Mouse (Mus musculus) limb, embryonic 12.5 days (tissue): ENCODE results near the gene Meioc. TPM values are rescaled to one million over a fixed set of nuclear protein-coding genes. Genes with fewer than 3 reads are reported as not detected.

Experiments
- ATAC-seq: fragments of 200-750 bp; cut with Nextera tagmentation; 2 replicates; pipeline ENCODE4 v1.8.0; 2017; ENCODE audit warnings: low read depth, moderate TSS enrichment; ENCODE audit not compliant: insufficient number of reproducible peaks, insufficient read depth, low FRiP score, low TSS enrichment
- H3K27ac ChIP-seq: fragments of 300-500 bp; sonication (generic); 2 replicates; pipeline ENCODE4 v1.5.1; 2016; ENCODE audit warnings: mild to moderate bottlenecking, moderate library complexity
- H3K27me3 ChIP-seq: fragments of 300-500 bp; sonication (generic); 2 replicates; pipeline ENCODE4 v1.6.1; 2016; ENCODE audit warnings: mild to moderate bottlenecking, moderate library complexity
- H3K36me3 ChIP-seq: fragments of 300-500 bp; sonication (generic); 2 replicates; pipeline ENCODE4 v1.6.1; 2016; ENCODE audit warnings: mild to moderate bottlenecking, moderate library complexity
- H3K4me1 ChIP-seq: fragments of 300-500 bp; sonication (generic); replicated peaks from 2 replicates; pipeline ENCODE4 v1.6.1; 2016
- H3K4me2 ChIP-seq: fragments of 300-500 bp; sonication (generic); 2 replicates; pipeline ENCODE4 v1.6.1; 2016; ENCODE audit warnings: mild to moderate bottlenecking, moderate library complexity
- H3K4me3 ChIP-seq: fragments of 300-500 bp; sonication (generic); replicated peaks from 2 replicates; pipeline ENCODE4 v1.5.1; 2016; ENCODE audit warnings: mild to moderate bottlenecking
- H3K9ac ChIP-seq: fragments of 300-500 bp; sonication (generic); replicated peaks from 2 replicates; pipeline ENCODE4 v1.6.1; 2016; ENCODE audit warnings: mild to moderate bottlenecking, moderate library complexity
- H3K9me3 ChIP-seq: fragments of 300-500 bp; sonication (generic); 2 replicates; pipeline ENCODE4 v1.6.1; 2016; ENCODE audit warnings: mild to moderate bottlenecking, moderate library complexity
- WGBS: fragments of 180-500 bp; shearing (Covaris S2); methylation state at CpG from one replicate; pipeline ENCODE4 v1.1.7; 2016; 5-methylcytosine and 5-hydroxymethylcytosine counted together
- microRNA-seq: library from miRNA; unstranded; fragments of <30 nt; microRNA quantifications from one replicate; pipeline ENCODE4, GENCODE M21; 2017
- polyA plus RNA-seq: library from polyadenylated mRNA; unstranded; fragments of >200 nt; fragmentation: Nextera tagmentation; extraction: Ambion mirVana; gene quantifications from 2 replicates; pipeline ENCODE4 v1.2.1, GENCODE M21; 2016

The Meioc gene
- polyA plus RNA-seq, 1 experiment from 2014 or later: 0.98 TPM

GRCm38 (mm10) chr11:102729835-102730234, 66.3 kb downstream of the Meioc start:
- Histone ChIP-seq H3K27me3 (no peaks in the 10 kb centered on the region), H3K4me1 (no peaks in the 10 kb centered on the region), H3K27ac (no peak overlapping the region), H3K4me2 (no peak overlapping the region), H3K9me3 (no peaks in the 10 kb centered on the region), H3K4me3 (no peak overlapping the region), H3K9ac (no peak overlapping the region), H3K36me3 (no peaks in the 10 kb centered on the region)
- WGBS: 83% methylated on average over 3 of the region's 3 CpGs
- no peak for ATAC-seq

- Histone ChIP-seq H3K4me3 (no peak overlapping the region), H3K9me3 (no peaks in the 10 kb centered on the region), H3K9ac (no peak overlapping the region), H3K4me2 (no peak overlapping the region), H3K27ac (no peak overlapping the region), H3K4me1 (no peaks in the 10 kb centered on the region), H3K27me3 (no peaks in the 10 kb centered on the region), H3K36me3 (no peaks in the 10 kb centered on the region)
- no peak for ATAC-seq
- WGBS: 85% methylated on average over 6 of the region's 6 CpGs
Measured at GRCm38 (mm10) chr11:102731366-102731765, 67.8 kb downstream of the Meioc start.

Small RNA genes lying within 50 kb of the gene (microRNA-seq; reads per million reads assigned to microRNA genes)
- gene Gm22920: not detected

Other genes with a start within 250 kb of the Meioc start
- gene Grn, start 233.4 kb upstream of the Meioc start, polyA plus RNA-seq: 101 and 106 TPM in 2 replicates
- 9.7 and 10.7 TPM in 2 replicates for gene Fam171a2, start 216.0 kb upstream of the Meioc start, polyA plus RNA-seq
- 6.9 and 7.0 TPM in 2 replicates for gene Itga2b, start 193.6 kb upstream of the Meioc start, polyA plus RNA-seq
- 66.5 and 77.6 TPM in 2 replicates for gene Gpatch8, start 107.3 kb upstream of the Meioc start, polyA plus RNA-seq
- gene Gm11627, start 84.3 kb upstream of the Meioc start, polyA plus RNA-seq: 5.3 and 7.4 TPM in 2 replicates
- gene Fzd2, start 59.3 kb upstream of the Meioc start, polyA plus RNA-seq: 77.9 and 82.7 TPM in 2 replicates
- 52.4 and 54.9 TPM in 2 replicates for gene Ccdc43, start 34.1 kb downstream of the Meioc start, polyA plus RNA-seq
- gene Adam11, start 97.7 kb downstream of the Meioc start, polyA plus RNA-seq: 20.9 and 22.2 TPM in 2 replicates
- 117 and 118 TPM in 2 replicates for gene Gjc1, start 156.0 kb downstream of the Meioc start, polyA plus RNA-seq
- not detected in 2 replicates for gene Higd1b, start 172.1 kb downstream of the Meioc start, polyA plus RNA-seq
- gene Eftud2, start 217.3 kb downstream of the Meioc start, polyA plus RNA-seq: 260 and 269 TPM in 2 replicates
- 0.99 and 1.1 TPM in 2 replicates for gene Ccdc103, start 217.5 kb downstream of the Meioc start, polyA plus RNA-seq
- gene Fam187a, start 221.5 kb downstream of the Meioc start, polyA plus RNA-seq: not detected in 2 replicates
- gene Gfap, start 237.2 kb downstream of the Meioc start, polyA plus RNA-seq: 0.25 and 0.41 TPM in 2 replicates